Mouse (Mus musculus) testis, postnatal 10 days (tissue): ENCODE data around the gene Kdm2b.
"Not testable (repeated sequence)": the region's sequence is repeated elsewhere in the genome, so short reads cannot be mapped to it uniquely, and the experiment has no call there.

Experiments
- DNase-seq: peaks from one replicate; pipeline ENCODE4 v3.0.0; 2021; ENCODE audit warnings: low spot score

The Kdm2b gene

DNA sequence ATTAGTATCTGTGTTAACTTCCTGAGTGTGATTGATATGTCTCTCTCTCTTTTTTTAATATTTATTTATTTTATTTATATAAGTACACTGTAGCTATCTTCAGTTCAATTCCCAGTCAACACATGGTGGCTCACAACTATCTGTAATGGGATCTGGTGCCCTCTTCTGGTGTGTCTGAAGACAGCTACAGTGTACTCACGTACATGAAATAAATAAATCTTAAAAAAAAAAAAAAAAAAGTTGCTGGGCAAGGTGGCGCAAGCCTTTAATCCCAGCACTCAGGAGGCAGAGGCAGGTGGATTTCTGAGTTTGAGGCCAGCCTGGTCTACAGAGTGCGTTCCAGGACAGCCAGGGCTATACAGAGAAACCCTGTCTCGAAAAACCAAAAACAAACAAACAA, 14.9 kb downstream of the Kdm2b start:
- not testable (repeated sequence) for DNase-seq

DNA sequence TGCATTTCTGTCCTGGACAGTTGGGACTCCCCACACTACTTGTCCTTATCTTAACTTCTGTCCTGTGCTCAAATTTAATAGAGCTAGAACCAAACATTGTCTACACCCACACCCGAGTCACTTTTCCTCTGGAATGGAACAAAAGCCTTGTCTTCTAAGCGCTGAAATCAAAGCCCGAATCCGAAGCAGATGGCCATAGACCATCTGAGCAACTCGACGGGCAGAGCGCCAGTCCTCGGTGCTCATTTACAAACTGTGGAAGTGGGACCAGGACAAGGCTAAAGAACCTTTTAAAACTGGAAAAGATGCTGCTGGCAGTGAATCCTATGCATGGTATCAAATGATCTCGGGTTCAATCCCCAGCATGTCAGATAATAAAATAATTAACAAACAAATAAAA, 17.5 kb downstream of the Kdm2b start:
- no peak for DNase-seq

DNA sequence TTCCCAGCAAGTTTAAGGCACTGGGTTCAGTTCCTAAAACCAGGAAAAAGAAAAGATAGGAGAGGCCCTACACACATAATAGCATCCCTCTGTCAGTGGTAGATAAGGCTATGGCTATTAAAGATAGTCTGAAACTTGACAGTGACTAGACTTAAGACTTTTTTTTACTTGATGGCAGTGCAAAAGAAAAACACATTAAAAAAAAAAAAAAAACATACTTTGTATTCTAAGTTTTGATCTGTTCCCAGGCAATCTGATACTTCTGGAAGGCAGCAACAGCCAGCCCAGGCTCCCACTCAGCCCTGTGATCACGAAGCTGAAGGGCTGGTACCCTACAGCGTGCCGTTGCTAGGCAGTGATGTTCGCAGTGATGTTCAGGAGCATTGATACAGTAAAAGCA, 18.2 kb downstream of the Kdm2b start:
- DNase-seq, result no peak

DNA sequence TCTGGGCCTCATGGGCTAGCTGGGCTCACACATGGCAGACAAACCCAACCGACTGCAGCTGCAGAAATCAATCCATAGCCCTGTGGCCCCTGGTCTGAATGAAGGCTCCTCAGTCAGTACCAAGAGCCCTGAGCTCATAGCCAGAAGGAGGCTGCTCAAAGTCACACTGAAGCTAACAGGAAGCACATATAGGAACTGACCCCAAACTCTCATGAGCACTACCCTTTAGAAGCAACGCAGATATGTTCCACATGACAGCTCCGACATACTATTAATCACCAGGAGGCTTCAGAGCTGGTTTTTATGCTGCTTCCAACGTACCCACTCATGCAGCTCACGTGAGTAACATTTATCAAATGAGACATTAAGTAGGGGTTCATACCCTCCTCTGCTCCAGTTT, 19.6 kb downstream of the Kdm2b start:
- DNase-seq, result no peak

DNA sequence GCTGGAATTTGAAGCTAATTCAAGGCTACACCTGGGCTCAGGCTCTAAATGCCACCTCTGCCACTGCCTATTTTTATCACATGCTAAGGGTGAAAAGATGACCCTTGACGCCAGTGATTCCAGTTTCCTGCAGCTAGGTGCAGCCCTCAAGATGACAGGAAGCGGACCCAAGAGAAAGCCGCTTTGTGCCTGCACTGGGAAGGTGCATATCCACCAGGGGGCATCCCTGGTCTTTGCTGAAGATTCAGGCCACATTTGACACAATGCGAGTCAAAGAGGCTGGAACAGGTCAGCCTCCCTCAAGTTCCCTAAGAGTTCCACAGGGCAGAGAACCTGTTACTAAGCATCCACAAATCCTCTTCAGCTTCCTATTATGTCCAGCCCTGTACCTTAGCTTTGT, 21.3 kb downstream of the Kdm2b start:
- DNase-seq, result peak; percentile 88

DNA sequence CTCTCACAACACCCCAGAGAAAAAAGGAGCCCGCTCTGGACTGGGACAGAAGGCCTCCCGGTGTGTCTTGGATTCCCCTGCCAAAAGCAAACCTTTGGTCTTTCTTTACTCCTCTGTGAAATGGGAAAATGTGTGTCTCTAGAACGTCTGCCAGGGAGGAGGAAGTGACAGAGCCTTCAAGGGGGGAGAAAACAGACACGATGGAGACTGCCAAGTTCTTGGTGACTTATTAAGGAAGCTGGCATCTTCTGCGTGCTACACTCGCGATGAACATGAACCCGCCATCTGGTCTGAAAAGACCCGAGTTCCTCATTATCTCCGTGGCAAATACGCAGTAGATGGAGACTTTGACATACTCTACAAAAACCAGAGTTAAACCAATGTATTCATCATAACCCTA, 24.2 kb downstream of the Kdm2b start:
- no peak for DNase-seq

DNA sequence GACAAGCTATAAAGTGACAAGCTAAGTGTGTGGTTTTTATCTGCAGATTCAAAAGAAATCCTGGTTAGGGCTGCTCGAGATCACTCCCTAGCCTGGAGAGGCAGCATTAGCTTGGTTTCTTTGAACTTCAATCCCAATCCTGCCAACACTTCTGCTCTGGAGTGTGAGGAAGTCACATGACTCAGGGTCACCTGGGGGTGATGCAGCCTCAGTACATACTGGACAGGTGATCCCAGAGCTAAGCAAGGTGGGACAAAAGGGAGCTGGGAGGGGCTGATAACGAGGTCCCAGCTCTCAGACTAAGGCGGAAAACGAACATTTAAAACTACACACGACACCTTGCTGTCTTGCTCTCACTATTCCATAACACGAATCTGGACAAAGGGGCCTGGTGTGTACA, 24.8 kb downstream of the Kdm2b start:
- DNase-seq, result no peak

DNA sequence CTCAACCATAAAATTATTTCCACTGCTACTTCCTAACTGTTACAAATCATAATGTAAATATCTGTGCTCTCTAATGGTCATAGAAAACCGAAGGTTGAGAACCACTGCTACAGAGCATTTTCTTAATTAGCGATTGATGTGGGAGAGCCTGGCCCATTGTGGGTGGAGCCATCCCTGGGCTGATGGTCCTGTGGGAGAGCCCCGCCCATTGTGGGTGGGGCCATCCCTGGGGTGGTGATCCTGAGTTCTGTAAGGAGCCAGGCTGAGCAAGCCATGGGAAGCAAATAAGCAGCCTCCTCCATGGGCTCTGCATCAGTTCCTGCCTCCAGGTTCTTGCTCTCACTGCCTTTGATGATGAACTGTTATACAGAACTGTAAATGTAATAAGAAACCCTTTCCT, 27.7 kb downstream of the Kdm2b start:
- no peak for DNase-seq

DNA sequence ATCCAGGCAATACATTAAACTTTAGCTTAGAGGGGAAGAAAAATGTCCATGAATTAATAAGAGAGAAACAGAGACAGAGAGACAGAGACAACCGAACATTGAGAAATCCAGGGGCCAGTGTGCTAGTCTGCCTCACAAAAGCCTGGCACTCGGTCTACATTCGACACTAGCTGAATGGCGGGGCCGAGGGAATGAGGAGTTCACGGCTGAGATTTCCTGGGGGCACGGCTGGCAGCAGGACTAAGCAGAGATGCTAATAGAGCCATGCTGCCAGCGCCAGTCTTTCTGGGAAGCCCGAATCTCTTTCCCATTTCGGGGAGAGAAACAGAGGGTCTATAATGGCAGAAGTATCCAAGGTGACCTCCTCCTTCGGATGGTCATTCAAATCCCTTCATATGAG, 30.2 kb downstream of the Kdm2b start:
- DNase-seq, result no peak

DNA sequence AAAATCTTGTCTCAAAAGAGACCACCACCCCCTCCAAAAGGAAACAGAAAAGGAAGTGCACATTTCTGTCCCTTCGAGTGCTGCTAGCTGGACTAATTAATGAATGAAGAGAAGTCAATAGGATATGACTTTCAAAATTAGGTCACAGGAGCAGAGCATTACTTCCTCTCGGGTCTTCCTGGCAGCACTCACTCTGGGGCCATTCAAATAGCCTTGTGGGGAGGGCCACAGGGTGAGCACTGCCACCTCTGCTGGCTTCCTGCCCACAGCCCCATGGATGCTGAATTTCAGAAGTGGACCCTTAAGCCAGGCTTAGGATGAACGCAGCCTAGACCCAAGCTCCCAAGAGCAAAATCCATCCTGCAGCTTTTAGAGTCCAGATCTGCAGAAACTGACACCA, 33.6 kb downstream of the Kdm2b start:
- no peak for DNase-seq

DNA sequence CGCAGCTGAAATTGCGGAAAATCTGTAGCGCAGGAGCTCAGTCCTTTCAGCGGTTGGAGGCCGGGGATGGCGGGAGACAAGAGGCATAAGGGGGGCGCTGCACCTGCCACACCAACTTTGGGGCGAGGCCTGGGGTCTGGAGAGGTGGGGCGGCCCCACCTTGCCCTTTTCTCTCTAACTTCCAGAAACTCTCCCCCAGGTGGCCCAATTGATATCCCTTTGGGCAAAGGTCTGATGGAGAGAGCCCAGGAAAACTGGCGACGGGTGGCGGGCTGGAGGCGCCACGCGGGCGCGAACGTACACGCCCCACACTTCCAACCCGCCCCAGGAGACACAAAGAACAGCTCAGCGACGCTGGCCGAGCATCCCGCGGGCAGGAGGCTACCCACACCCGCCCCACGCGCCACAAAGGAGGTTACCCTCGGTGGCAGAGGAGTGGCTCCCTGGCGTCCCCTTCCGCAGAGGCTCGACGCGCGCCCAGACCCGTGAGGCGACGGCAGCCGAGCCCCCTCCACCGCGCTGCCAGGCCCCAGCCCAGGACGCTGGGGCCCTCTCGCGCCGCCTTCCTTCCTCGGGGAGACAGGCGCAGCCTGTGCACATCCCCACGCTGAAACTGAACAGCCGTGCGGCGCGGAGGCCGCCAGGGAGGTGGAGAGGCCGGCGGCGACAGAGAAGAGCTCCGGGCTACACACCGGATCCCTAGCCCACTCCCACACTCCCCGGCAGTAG, 37.5 kb downstream of the Kdm2b start:
- peak; percentile 47 for DNase-seq

DNA sequence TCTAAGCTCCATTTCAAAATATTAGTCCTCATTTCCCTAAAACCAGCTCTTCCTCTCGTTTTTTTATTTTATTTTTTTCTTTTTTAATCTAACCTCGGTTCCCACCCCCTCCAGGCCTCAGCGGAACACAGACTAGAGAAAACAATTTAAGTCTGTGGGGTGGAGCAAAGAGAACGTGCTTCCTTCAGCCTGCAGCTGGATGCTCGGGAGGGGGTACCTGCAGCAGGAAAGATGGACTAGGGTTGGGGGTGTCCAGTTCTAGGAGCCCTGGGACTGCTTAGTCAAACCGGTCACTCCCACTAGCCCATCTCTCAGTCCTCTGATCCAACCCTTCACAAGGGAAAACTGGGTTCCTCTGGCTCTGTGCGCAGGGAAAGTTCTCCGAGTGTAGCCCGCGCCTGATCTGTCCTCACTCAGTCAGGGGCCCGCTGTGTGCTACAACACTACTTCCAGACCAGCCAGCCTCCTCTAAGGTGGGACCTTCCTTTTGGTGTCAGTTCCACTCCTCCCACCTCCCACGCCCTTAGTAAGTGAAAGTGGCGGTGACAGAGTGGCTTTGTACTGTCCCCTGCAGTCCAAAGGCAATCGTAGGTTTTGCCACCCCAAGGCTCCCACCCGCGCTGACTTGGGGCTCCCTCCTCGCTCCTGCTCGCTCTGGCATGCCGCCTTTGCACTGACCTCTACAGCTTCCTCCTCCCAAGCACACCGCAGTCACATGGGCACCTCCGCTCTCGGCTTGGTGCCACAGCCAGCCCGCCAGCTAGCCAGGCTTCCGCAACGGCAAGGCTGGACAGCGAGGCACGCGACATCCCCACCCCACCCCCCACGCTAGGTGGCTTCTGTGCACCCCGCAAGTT, 38.3 kb downstream of the Kdm2b start:
- peak; percentile 64 for DNase-seq

DNA sequence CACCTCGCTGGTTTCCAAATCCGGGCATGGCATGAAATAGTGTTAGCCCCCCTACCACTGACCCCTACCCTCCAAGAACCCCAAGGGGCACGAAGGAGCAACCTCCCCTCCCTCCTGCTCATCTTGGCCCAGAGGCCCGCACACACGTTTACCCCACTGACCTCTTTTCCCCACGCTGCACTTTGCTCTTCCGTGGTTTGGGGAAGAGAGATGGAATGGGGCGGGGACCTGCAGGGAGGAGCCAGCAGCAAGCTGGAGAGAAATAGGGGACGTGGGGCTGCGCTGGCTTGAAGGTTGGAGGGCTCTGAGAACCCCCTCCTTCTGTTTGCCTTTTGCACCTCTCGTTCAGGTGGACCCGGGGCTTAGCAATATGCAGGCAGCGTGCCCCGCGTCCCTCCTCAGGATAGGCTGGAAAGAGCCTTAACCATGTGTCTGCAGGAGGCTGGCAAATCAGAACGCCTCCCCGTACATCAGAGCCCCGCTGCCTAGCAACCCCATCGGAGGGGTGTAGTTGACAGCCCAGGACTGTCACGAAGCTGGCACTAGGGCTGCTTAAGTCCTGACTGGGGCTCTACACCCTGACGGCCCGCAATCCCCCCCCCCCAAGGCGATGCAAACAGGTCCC, 39.2 kb downstream of the Kdm2b start:
- no peak for DNase-seq

DNA sequence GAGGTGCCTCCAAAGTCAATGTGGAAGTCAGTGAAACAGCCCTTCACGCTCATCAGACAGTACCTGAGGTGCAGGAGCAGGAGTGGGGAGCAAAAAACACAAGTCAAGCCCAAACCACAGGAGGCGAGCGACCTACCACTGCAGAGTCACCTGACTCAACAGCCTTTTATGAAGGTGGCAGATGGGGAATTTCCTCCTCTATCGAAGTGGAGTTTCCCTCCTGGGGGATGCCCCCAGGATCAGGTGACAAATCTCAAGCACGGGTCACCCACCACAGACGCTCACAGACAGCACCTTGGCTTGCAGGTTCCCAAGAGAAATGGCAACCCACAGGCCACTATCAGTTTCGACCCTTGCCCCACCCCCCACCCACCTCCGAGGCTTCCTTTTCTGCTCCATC, 40.5 kb downstream of the Kdm2b start:
- no peak for DNase-seq

DNA sequence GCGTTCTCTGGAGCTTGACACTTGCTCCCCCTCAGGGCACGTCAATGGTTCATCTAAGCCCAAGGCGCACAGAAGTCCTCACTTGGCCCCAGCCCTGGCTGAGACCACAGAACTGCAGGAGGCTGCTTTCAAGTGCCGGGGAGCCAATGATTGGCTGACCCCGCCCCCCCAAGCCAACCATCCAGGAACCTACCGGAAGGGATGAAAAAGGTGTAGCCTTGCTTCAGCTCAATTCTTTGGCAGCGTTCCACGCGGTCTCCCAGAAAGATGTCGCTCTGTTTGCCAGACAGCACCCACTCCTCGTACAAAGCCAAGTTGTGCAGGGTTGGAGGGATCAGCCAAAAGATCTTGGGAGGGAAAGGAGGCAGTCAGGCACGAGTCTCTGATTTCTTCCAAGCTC, 42.1 kb downstream of the Kdm2b start:
- peak; percentile 59 for DNase-seq

DNA sequence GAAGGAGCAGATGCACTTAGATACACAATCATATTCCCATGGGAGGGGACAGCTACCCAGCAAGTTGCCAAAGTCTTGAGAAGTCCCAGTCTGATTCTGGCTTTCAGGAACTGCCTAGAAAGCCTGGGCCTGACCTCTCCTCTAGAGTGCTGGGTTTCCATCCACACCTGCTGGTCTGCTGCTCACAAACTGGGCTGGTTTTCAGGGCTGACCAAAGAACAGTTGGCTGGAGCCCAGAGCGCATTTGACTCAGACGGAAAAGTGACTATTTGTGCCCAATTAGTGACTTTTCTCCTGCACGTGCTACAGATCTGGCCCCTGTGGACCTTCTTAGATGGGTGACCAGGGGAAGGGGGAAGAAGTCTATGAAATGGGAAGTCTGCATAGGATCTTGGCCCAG, 50.9 kb downstream of the Kdm2b start:
- no peak for DNase-seq

DNA sequence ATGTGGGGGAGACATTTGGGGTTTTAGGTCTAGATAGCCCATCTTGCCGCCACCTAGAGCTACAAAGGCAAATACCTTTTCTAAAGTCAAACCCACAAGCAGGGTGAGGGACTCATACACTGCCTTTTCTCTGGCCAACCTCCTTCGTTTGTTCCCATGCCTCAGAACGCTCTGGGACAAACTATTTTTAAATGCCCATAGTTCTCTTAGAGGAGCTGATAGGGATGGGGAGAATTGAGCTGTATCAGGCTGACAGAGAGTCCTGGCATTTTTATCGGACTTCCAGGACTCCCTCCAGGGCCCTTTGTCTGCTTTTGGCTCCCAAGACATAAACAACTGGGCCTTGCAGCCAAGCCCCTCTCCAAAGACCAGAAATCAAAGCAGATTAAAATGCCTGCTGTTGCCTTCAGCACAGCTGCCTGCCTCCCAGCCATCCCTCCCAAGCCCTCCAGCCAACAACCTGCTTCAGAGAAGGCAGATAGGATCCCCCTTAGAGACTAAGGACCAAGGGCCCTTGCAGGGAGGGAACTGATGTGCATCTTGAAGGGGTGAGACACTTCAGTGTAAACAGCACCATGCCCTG, 51.6 kb downstream of the Kdm2b start:
- DNase-seq, result no peak

DNA sequence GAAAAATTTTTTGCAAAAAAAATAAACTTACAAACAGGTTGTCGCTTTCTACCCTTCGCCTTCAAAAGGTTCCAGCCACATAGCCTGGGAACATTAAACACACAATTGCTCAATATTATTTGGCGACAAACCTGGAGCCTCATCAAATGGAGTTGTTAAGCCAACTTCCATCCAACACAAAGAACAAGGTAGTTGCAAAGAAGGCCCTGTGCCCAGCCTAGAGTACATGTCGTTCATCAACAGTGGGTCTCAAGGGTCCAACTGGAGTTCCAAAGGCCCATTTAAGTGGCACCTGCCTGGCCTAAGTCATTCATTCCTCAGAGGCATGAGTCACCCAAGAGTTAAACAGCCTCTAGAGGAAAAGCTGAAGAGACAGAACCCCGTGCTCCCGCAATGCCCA, 52.6 kb downstream of the Kdm2b start:
- no peak for DNase-seq

DNA sequence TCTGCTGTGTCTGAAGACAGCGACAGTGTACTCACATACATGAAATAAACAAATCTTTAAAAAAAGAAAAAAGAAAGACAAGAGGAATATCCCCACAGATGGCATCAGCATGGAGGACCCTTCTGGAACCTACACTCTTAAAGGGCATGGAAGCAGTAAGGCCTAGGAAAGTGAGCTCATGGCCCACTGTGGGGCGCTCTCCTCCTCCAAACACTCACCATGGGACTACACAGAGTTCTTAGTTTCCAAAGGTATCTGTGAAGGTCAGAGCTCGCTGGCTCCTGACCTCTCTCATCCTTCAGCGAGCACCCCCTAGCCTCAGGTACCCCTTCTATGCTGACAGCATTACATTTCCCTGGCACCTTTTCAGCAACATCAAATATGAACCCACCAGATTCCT, 53.8 kb downstream of the Kdm2b start:
- no peak for DNase-seq

DNA sequence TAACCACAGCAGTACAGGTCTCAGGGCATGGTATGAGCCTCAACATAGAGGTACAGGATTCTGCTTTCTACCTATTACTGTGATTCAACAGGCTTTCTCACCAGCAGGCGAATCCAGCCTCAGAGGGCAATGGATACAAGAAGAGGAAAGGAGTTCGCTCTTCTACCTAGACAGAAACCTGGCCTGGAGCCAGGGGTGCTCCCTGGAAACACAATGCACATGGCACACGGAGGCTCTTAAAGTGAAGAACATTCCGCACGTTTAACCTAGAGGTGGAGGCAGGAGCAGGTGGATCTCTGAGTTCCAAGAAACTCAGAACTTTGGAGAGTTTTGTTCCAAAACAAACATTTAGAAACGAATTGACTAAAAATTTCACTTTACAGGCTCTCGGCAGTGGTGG, 58.6 kb downstream of the Kdm2b start:
- no peak for DNase-seq

DNA sequence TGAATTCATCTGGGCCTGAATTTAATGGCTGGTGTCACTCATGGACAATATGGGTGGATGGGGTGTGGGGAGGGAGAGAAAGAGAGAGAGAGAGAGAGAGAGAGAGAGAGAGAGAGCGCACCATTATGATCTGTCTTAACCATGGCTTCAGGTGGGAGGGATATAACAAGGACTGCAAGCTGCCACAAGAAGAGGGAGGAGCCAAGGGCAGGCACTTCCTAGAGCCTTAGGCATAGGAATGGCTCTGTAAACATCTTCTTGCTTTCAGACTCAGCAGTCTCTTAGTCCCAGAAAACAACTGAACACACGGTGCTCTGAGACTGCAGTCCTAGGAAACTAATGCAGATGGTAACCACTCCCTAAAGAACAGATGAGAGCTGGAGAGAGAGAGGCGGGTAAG, 61.3 kb downstream of the Kdm2b start:
- DNase-seq, result no peak

DNA sequence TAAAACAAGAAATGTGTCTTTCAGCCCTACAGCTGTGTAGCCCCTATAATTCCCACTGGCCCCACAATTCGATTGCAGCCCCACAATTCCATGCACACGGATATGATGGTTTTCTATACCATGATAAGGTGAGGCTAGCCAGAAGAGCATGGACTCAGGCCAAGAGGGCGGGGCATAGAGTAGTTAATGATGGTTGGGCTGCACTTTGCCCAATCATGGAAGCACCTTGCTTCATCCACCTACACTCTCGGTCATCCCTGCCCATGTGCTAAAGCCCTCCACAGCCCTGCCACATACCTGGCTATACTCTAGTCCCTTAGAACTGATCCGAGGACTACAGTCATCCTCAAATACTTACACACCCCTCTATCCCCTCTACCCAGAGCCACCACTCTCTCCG, 61.9 kb downstream of the Kdm2b start:
- no peak for DNase-seq

DNA sequence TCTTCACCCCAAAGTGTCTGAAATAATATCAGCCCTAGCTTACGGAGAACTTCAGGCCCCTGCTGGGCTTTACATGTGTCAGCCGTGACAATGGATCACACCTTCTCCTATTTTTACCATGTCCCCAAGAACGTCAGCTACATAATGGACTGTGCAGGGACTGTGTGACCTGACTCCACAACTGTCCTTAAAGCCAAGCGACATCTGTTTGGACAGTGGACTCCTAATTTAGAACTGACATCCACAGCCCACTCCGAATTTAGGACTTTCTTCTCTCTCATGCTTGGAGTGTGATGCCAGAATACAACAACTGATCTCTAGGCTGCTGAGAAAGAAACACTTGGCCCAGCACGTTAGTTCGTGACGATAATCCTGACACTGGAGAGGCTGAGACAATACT, 62.5 kb downstream of the Kdm2b start:
- DNase-seq, result no peak
